Mouse (Mus musculus): ENCODE data around the gene Map3k5. TPM values are rescaled to one million over a fixed set of nuclear protein-coding genes. Genes with fewer than 3 reads are reported as not detected.
A peak's percentile ranks its signal among the peaks of the same experiment; 100 is the strongest.

Gene Map3k5
- polyA plus RNA-seq, 1 experiment from 2014 or later, result 1.8 TPM

DNA sequence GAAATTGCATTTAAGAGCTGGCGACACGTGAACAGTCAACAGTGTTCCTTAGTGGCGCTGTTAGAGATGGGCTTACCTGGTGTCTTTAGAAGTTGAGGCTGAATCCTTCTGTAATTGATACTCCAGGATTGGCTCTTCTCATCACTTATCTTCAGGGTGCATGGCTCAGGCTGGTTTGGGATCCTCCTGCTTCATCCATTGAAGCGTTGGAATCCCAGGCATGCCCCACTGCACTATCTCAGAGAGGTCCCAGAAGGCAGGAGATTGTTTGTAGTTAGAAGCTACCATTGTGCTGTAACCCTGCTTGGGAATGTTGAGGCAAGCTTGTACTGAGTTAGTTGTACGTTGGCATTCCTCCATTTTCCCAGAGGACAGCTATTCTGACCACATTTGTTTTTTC lies 13.6 kb downstream of the Map3k5 start:
- no peak for DNase-seq (ENCODE audit: low spot score)

GRCm38 (mm10) chr10:19948381-19948780 lies 14.1 kb downstream of the Map3k5 start:
- Histone ChIP-seq H3K27ac (ENCODE audit: low read depth, low read length) (no peak overlapping the region), H3K27me3 (replicated peaks; ENCODE audit: control insufficient read depth, insufficient read depth, low read length) (no peaks in the 10 kb centered on the region), H3K4me2 (no peak overlapping the region), H3K9me3 (ENCODE audit: control insufficient read depth, low read length) (no peaks in the 10 kb centered on the region), H3K4me1 (replicated peaks; ENCODE audit: control insufficient read depth, insufficient read depth, low read length) (no peaks in the 10 kb centered on the region), H3K36me3 (ENCODE audit: control insufficient read depth, insufficient read depth, low read length) (no peaks in the 10 kb centered on the region), H3K4me3 (ENCODE audit: low read depth, low read length) (no peak overlapping the region), H3K9ac (ENCODE audit: low read depth, low read length) (no peak overlapping the region)
- 84% methylated on average over 11 of the region's 11 CpGs for WGBS
- ATAC-seq (replicated peaks; ENCODE audit: low FRiP score), result no peak
- DNase-seq (ENCODE audit: low spot score), result no peak

More for the DNA sequence above, 13.6 kb downstream of the Map3k5 start:
- WGBS, result 79% methylated on average over 5 of the region's 5 CpGs
- no peak overlapping the region for H3K9ac ChIP-seq (ENCODE audit: low read depth, low read length)
- no peaks in the 10 kb centered on the region for H3K4me1 ChIP-seq (replicated peaks; ENCODE audit: control insufficient read depth, insufficient read depth, low read length)
- no peak overlapping the region for H3K4me3 ChIP-seq (ENCODE audit: low read depth, low read length)
- H3K4me2 ChIP-seq, result no peak overlapping the region
- ATAC-seq (replicated peaks; ENCODE audit: low FRiP score), result no peak
- no peak overlapping the region for H3K27ac ChIP-seq (ENCODE audit: low read depth, low read length)
- no peaks in the 10 kb centered on the region for H3K36me3 ChIP-seq (ENCODE audit: control insufficient read depth, insufficient read depth, low read length)
- H3K27me3 ChIP-seq (replicated peaks; ENCODE audit: control insufficient read depth, insufficient read depth, low read length), result no peaks in the 10 kb centered on the region
- H3K9me3 ChIP-seq (ENCODE audit: control insufficient read depth, low read length), result no peaks in the 10 kb centered on the region

DNA sequence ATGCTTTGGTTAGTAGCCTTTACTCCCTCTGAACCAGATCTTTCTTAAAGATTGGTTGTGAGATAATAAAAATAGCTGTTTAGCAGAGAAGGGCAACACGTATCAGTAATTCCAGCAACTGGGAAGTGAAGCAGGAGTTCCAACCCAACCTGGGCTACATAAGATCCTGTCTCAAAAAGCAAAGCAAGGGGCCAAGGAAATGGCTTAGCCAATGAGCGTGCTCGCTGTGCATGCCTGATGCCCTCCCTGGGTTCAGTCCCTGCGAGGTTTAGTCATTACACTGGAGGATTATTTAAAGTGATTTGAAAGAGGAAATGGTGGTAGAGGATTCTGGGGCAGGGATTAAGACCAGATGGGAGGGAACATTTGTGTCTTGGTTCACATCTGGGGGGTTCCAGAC lies 14.8 kb downstream of the Map3k5 start:
- Histone ChIP-seq H3K9ac (ENCODE audit: low read depth, low read length) (no peak overlapping the region), H3K27ac (ENCODE audit: low read depth, low read length) (no peak overlapping the region), H3K4me1 (replicated peaks; ENCODE audit: control insufficient read depth, insufficient read depth, low read length) (no peaks in the 10 kb centered on the region), H3K36me3 (ENCODE audit: control insufficient read depth, insufficient read depth, low read length) (no peaks in the 10 kb centered on the region), H3K9me3 (ENCODE audit: control insufficient read depth, low read length) (no peaks in the 10 kb centered on the region), H3K4me2 (no peak overlapping the region), H3K4me3 (ENCODE audit: low read depth, low read length) (no peak overlapping the region), H3K27me3 (replicated peaks; ENCODE audit: control insufficient read depth, insufficient read depth, low read length) (no peaks in the 10 kb centered on the region)
- ATAC-seq (replicated peaks; ENCODE audit: low FRiP score) (no peak), DNase-seq (ENCODE audit: low spot score) (no peak)
- WGBS, result 86% methylated on average over 4 of the region's 4 CpGs

- Histone ChIP-seq H3K4me1 (replicated peaks; ENCODE audit: control insufficient read depth, insufficient read depth, low read length) (peaks cover 14% of the 10 kb centered on the region), H3K4me2 (no peak overlapping the region), H3K9ac (ENCODE audit: low read depth, low read length) (no peak overlapping the region), H3K4me3 (ENCODE audit: low read depth, low read length) (no peak overlapping the region), H3K27ac (ENCODE audit: low read depth, low read length) (no peak overlapping the region), H3K27me3 (replicated peaks; ENCODE audit: control insufficient read depth, insufficient read depth, low read length) (no peaks in the 10 kb centered on the region), H3K36me3 (ENCODE audit: control insufficient read depth, insufficient read depth, low read length) (no peaks in the 10 kb centered on the region), H3K9me3 (ENCODE audit: control insufficient read depth, low read length) (no peaks in the 10 kb centered on the region)
- DNase-seq (ENCODE audit: low spot score) (no peak), ATAC-seq (replicated peaks; ENCODE audit: low FRiP score) (no peak)
- 83% methylated on average over 11 of the region's 11 CpGs for WGBS
Observed at GRCm38 (mm10) chr10:19953032-19953761, 18.9 kb downstream of the Map3k5 start.

- H3K4me3 ChIP-seq (ENCODE audit: low read depth, low read length), result no peak overlapping the region
- H3K27ac ChIP-seq (ENCODE audit: low read depth, low read length), result no peak overlapping the region
- H3K9me3 ChIP-seq (ENCODE audit: control insufficient read depth, low read length), result no peaks in the 10 kb centered on the region
- DNase-seq (ENCODE audit: low spot score) (no peak), ATAC-seq (replicated peaks; ENCODE audit: low FRiP score) (peak; percentile 51; the same call in 1 of the 2 replicates)
- no peak overlapping the region for H3K9ac ChIP-seq (ENCODE audit: low read depth, low read length)
- 58% methylated on average over 3 of the region's 3 CpGs for WGBS
- H3K36me3 ChIP-seq (ENCODE audit: control insufficient read depth, insufficient read depth, low read length), result no peaks in the 10 kb centered on the region
- no peaks in the 10 kb centered on the region for H3K27me3 ChIP-seq (replicated peaks; ENCODE audit: control insufficient read depth, insufficient read depth, low read length)
- no peak overlapping the region for H3K4me2 ChIP-seq
- peaks cover 14% of the 10 kb centered on the region for H3K4me1 ChIP-seq (replicated peaks; ENCODE audit: control insufficient read depth, insufficient read depth, low read length)
Observed at GRCm38 (mm10) chr10:19954572-19954971, 20.3 kb downstream of the Map3k5 start.

GRCm38 (mm10) chr10:19955817-19956216 lies 21.5 kb downstream of the Map3k5 start:
- no peak overlapping the region for H3K4me2 ChIP-seq
- DNase-seq (ENCODE audit: low spot score) (no peak), ATAC-seq (replicated peaks; ENCODE audit: low FRiP score) (no peak)
- no peak overlapping the region for H3K4me3 ChIP-seq (ENCODE audit: low read depth, low read length)
- H3K27ac ChIP-seq (ENCODE audit: low read depth, low read length), result no peak overlapping the region
- H3K36me3 ChIP-seq (ENCODE audit: control insufficient read depth, insufficient read depth, low read length), result no peaks in the 10 kb centered on the region
- no peaks in the 10 kb centered on the region for H3K9me3 ChIP-seq (ENCODE audit: control insufficient read depth, low read length)
- peaks cover 14% of the 10 kb centered on the region for H3K4me1 ChIP-seq (replicated peaks; ENCODE audit: control insufficient read depth, insufficient read depth, low read length)
- WGBS, result 89% methylated on average over 6 of the region's 6 CpGs
- no peak overlapping the region for H3K9ac ChIP-seq (ENCODE audit: low read depth, low read length)
- no peaks in the 10 kb centered on the region for H3K27me3 ChIP-seq (replicated peaks; ENCODE audit: control insufficient read depth, insufficient read depth, low read length)

DNA sequence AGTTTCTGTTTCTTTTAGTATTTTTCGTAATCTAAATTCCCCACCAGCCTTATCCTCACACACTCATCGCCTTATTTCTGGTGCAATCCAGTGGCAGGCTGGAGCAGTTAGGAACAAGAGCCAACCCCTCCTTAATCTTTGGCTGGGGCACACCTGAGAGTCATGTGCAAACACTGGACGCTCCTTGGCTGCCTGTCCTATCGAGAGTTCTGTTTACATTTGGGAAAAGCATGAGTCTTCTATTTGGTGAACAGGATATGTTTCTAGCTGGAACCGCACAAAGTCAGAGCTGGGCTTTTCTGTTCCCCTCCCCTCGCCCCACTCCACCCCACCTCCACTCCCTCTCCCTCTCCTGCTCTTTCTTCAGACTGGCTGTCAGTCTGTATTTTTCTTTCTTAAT lies 22.5 kb downstream of the Map3k5 start:
- H3K4me1 ChIP-seq (replicated peaks; ENCODE audit: control insufficient read depth, insufficient read depth, low read length), result peaks cover 14% of the 10 kb centered on the region
- H3K36me3 ChIP-seq (ENCODE audit: control insufficient read depth, insufficient read depth, low read length), result no peaks in the 10 kb centered on the region
- ATAC-seq (replicated peaks; ENCODE audit: low FRiP score) (no peak), DNase-seq (ENCODE audit: low spot score) (no peak)
- H3K9me3 ChIP-seq (ENCODE audit: control insufficient read depth, low read length), result no peaks in the 10 kb centered on the region
- no peak overlapping the region for H3K4me3 ChIP-seq (ENCODE audit: low read depth, low read length)
- H3K9ac ChIP-seq (ENCODE audit: low read depth, low read length), result no peak overlapping the region
- 53% methylated on average over 6 of the region's 6 CpGs for WGBS
- no peak overlapping the region for H3K4me2 ChIP-seq
- no peaks in the 10 kb centered on the region for H3K27me3 ChIP-seq (replicated peaks; ENCODE audit: control insufficient read depth, insufficient read depth, low read length)
- H3K27ac ChIP-seq (ENCODE audit: low read depth, low read length), result no peak overlapping the region

DNA sequence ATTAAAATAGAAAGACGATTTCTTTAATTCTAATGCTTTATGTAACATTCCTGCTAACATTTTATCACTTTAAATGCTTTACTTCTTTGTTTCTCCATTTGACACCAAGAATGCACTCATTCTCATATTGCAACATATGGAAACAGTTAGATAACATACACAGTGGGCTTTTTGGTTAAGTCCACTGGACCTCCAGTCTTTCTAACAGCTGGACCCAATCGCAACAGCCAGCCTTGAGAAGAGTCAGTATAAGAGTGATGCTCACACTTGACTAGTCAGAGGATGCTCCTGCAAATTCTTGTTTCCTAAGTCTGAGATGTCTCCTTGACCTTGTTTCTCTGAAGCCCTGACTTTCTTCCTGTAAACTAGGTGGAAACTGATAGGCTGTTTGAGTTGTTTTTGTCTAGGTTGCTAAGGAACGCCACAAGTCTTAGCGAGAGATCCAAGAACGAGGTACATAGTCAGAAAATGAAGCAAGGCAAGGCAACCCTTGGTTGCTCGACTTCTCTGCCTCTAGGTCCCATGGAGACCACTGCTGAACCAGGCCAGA lies 26.6 kb downstream of the Map3k5 start:
- Histone ChIP-seq H3K4me1 (replicated peaks; ENCODE audit: control insufficient read depth, insufficient read depth, low read length) (peaks cover 16% of the 10 kb centered on the region), H3K36me3 (ENCODE audit: control insufficient read depth, insufficient read depth, low read length) (no peaks in the 10 kb centered on the region), H3K27me3 (replicated peaks; ENCODE audit: control insufficient read depth, insufficient read depth, low read length) (no peaks in the 10 kb centered on the region), H3K4me2 (no peak overlapping the region), H3K27ac (ENCODE audit: low read depth, low read length) (no peak overlapping the region), H3K9me3 (ENCODE audit: control insufficient read depth, low read length) (no peaks in the 10 kb centered on the region), H3K4me3 (ENCODE audit: low read depth, low read length) (no peak overlapping the region), H3K9ac (ENCODE audit: low read depth, low read length) (no peak overlapping the region)
- DNase-seq (ENCODE audit: low spot score) (no peak), ATAC-seq (replicated peaks; ENCODE audit: low FRiP score) (no peak)
- 86% methylated on average over 6 of the region's 6 CpGs for WGBS

GRCm38 (mm10) chr10:19962746-19963145 lies 28.5 kb downstream of the Map3k5 start:
- H3K9me3 ChIP-seq (ENCODE audit: control insufficient read depth, low read length), result no peaks in the 10 kb centered on the region
- no peak for DNase-seq (ENCODE audit: low spot score)
- H3K4me3 ChIP-seq (ENCODE audit: low read depth, low read length), result no peak overlapping the region
- H3K27me3 ChIP-seq (replicated peaks; ENCODE audit: control insufficient read depth, insufficient read depth, low read length), result no peaks in the 10 kb centered on the region
- no peak overlapping the region for H3K4me2 ChIP-seq
- no peaks in the 10 kb centered on the region for H3K36me3 ChIP-seq (ENCODE audit: control insufficient read depth, insufficient read depth, low read length)
- peaks cover 5% of the 10 kb centered on the region for H3K4me1 ChIP-seq (replicated peaks; ENCODE audit: control insufficient read depth, insufficient read depth, low read length)
- 78% methylated on average over 4 of the region's 4 CpGs for WGBS
- no peak overlapping the region for H3K9ac ChIP-seq (ENCODE audit: low read depth, low read length)
- no peak overlapping the region for H3K27ac ChIP-seq (ENCODE audit: low read depth, low read length)
- ATAC-seq (replicated peaks; ENCODE audit: low FRiP score), result no peak

Data from liver, embryonic 11.5 days (tissue).